Mouse (Mus musculus) forebrain, embryonic 16.5 days (tissue): ENCODE data around the gene Tmem205. TPM values are rescaled to one million over a fixed set of nuclear protein-coding genes. Genes with fewer than 3 reads are reported as not detected.

Source experiments
- ATAC-seq: fragments of 200-750 bp; cut with Nextera tagmentation; 2 replicates; pipeline ENCODE4 v1.8.0; 2017; ENCODE audit warnings: mild to moderate bottlenecking, moderate library complexity
- H3K27ac ChIP-seq: fragments of 300-500 bp; sonication (generic); 2 replicates; pipeline ENCODE4 v1.5.1; 2014; ENCODE audit warnings: low read length, control low read depth
- H3K27me3 ChIP-seq: fragments of 300-500 bp; sonication (generic); replicated peaks from 2 replicates; pipeline ENCODE4 v1.6.1; 2014; ENCODE audit warnings: low read length; ENCODE audit not compliant: control insufficient read depth, insufficient read depth
- H3K36me3 ChIP-seq: fragments of 300-500 bp; sonication (generic); 2 replicates; pipeline ENCODE4 v1.6.1; 2014; ENCODE audit not compliant: control insufficient read depth, insufficient read depth
- H3K4me1 ChIP-seq: fragments of 300-500 bp; sonication (generic); replicated peaks from 2 replicates; pipeline ENCODE4 v1.6.1; 2014; ENCODE audit warnings: low read length; ENCODE audit not compliant: control insufficient read depth, insufficient read depth
- H3K4me2 ChIP-seq: fragments of 300-500 bp; sonication (generic); 2 replicates; pipeline ENCODE4 v1.6.1; 2014; ENCODE audit warnings: mild to moderate bottlenecking, low read length, control low read depth
- H3K4me3 ChIP-seq: fragments of 300-500 bp; sonication (generic); replicated peaks from 2 replicates; pipeline ENCODE4 v1.5.1; 2014; ENCODE audit warnings: mild to moderate bottlenecking, low read length, control low read depth
- H3K9ac ChIP-seq: fragments of 300-500 bp; sonication (generic); replicated peaks from 2 replicates; pipeline ENCODE4 v1.6.1; 2014; ENCODE audit warnings: low read depth, low read length, control low read depth
- H3K9me3 ChIP-seq: fragments of 300-500 bp; sonication (generic); 2 replicates; pipeline ENCODE4 v1.6.1; 2016; ENCODE audit warnings: low read length; ENCODE audit not compliant: control insufficient read depth
- WGBS: fragments of 180-500 bp; shearing (Covaris S2); extraction: QIAGEN DNeasy Blood & Tissue Kit; methylation state at CpG from one replicate; pipeline ENCODE4 v1.1.7; 2014; 5-methylcytosine and 5-hydroxymethylcytosine counted together
- polyA plus RNA-seq: library from polyadenylated mRNA; unstranded; fragments of >200 nt; fragmentation: Nextera tagmentation; extraction: Ambion mirVana; gene quantifications from 2 replicates; pipeline ENCODE4 v1.2.1, GENCODE M21; 2015

Tmem205 gene
- polyA plus RNA-seq, 1 experiment from 2014 or later: 54.8 TPM

GRCm38 (mm10) chr9:21925034-21925433 is 2.3 kb downstream of the Tmem205 start:
- no peak for ATAC-seq
- Histone ChIP-seq H3K27me3 (no peaks in the 10 kb centered on the region), H3K9ac (no peak overlapping the region), H3K27ac (no peak overlapping the region), H3K4me2 (no peak overlapping the region), H3K4me3 (no peak overlapping the region), H3K4me1 (peaks cover 14% of the 10 kb centered on the region), H3K36me3 (no peaks in the 10 kb centered on the region), H3K9me3 (no peaks in the 10 kb centered on the region)
- WGBS: 87% methylated on average over 3 of the region's 3 CpGs

- no peaks in the 10 kb centered on the region for H3K9me3 ChIP-seq
- H3K27me3 ChIP-seq: no peaks in the 10 kb centered on the region
- WGBS: 72% methylated on average over 6 of the region's 6 CpGs
- ATAC-seq: no peak
- no peak overlapping the region for H3K4me2 ChIP-seq
- no peaks in the 10 kb centered on the region for H3K36me3 ChIP-seq
- H3K9ac ChIP-seq: no peak overlapping the region
- H3K4me1 ChIP-seq: peaks cover 14% of the 10 kb centered on the region
- H3K4me3 ChIP-seq: no peak overlapping the region
- H3K27ac ChIP-seq: no peak overlapping the region
Measured at GRCm38 (mm10) chr9:21924099-21924493, 3.3 kb downstream of the Tmem205 start.

- no peak overlapping the region for H3K4me2 ChIP-seq
- no peaks in the 10 kb centered on the region for H3K27me3 ChIP-seq
- H3K9ac ChIP-seq: no peak overlapping the region
- WGBS: 72% methylated on average over 3 of the region's 3 CpGs
- H3K36me3 ChIP-seq: no peaks in the 10 kb centered on the region
- H3K9me3 ChIP-seq: no peaks in the 10 kb centered on the region
- no peak for ATAC-seq
- H3K4me1 ChIP-seq: peaks cover 14% of the 10 kb centered on the region
- no peak overlapping the region for H3K4me3 ChIP-seq
- H3K27ac ChIP-seq: no peak overlapping the region
Measured at GRCm38 (mm10) chr9:21923490-21924098, 3.8 kb downstream of the Tmem205 start.

- peaks cover 17% of the 10 kb centered on the region for H3K4me1 ChIP-seq
- no peaks in the 10 kb centered on the region for H3K27me3 ChIP-seq
- H3K36me3 ChIP-seq: no peaks in the 10 kb centered on the region
- H3K4me2 ChIP-seq: no peak overlapping the region
- ATAC-seq: no peak
- H3K9me3 ChIP-seq: no peaks in the 10 kb centered on the region
- WGBS: 81% methylated on average over 4 of the region's 4 CpGs
- H3K9ac ChIP-seq: no peak overlapping the region
- no peak overlapping the region for H3K27ac ChIP-seq
- no peak overlapping the region for H3K4me3 ChIP-seq
Measured at GRCm38 (mm10) chr9:21923036-21923435, 4.3 kb downstream of the Tmem205 start.

GRCm38 (mm10) chr9:21918692-21919384 is 8.5 kb downstream of the Tmem205 start:
- no peaks in the 10 kb centered on the region for H3K27me3 ChIP-seq
- peak overlapping the region; percentile 57 for H3K4me3 ChIP-seq
- 19% methylated on average over 5 of the region's 5 CpGs for WGBS
- no peaks in the 10 kb centered on the region for H3K36me3 ChIP-seq
- no peaks in the 10 kb centered on the region for H3K9me3 ChIP-seq
- ATAC-seq: no peak
- peak overlapping the region; percentile 81 for H3K4me2 ChIP-seq
- peaks cover 11% of the 10 kb centered on the region for H3K4me1 ChIP-seq
- H3K27ac ChIP-seq: peak overlapping the region; percentile 91; the same call in 1 of the 2 replicates
- H3K9ac ChIP-seq: no peak overlapping the region

GRCm38 (mm10) chr9:21918035-21918592 is 9.2 kb downstream of the Tmem205 start, which contains the start of gene Rab3d:
Gene Rab3d, minus strand, starts transcription at chr9:21918192.
- peaks cover 11% of the 10 kb centered on the region for H3K4me1 ChIP-seq
- H3K36me3 ChIP-seq: 0 out of 2 replicates have a peak, but pooled peaks cover 2% of the 10 kb centered on the region
- H3K9ac ChIP-seq: peak within 1 kb of the TSS; percentile 79
- H3K4me3 ChIP-seq: peak within 1 kb of the TSS; percentile 57
- H3K27ac ChIP-seq: peak within 1 kb of the TSS; percentile 91
- peak within 1 kb of the TSS; percentile 81 for H3K4me2 ChIP-seq
- no peaks in the 10 kb centered on the region for H3K27me3 ChIP-seq
- under 1% methylated on average over 36 of the region's 36 CpGs for WGBS
- H3K9me3 ChIP-seq: no peaks in the 10 kb centered on the region
- peak; percentile 90 for ATAC-seq

GRCm38 (mm10) chr9:21917493-21918034 is 9.8 kb downstream of the Tmem205 start:
- 1% methylated on average over 35 of the region's 35 CpGs for WGBS
- Histone ChIP-seq H3K9me3 (no peaks in the 10 kb centered on the region), H3K36me3 (0 out of 2 replicates have a peak, but pooled peaks cover 2% of the 10 kb centered on the region), H3K4me2 (peak overlapping the region; percentile 81), H3K9ac (peak overlapping the region; percentile 79), H3K4me3 (peak overlapping the region; percentile 57), H3K27ac (peak overlapping the region; percentile 91), H3K4me1 (peaks cover 11% of the 10 kb centered on the region), H3K27me3 (no peaks in the 10 kb centered on the region)
- ATAC-seq: peak; percentile 86

GRCm38 (mm10) chr9:21916851-21917492 is 10.4 kb downstream of the Tmem205 start:
- Histone ChIP-seq H3K27ac (peak overlapping the region; percentile 91), H3K9ac (peak overlapping the region; percentile 79), H3K4me2 (peak overlapping the region; percentile 81), H3K9me3 (no peaks in the 10 kb centered on the region), H3K36me3 (0 out of 2 replicates have a peak, but pooled peaks cover 2% of the 10 kb centered on the region), H3K27me3 (no peaks in the 10 kb centered on the region), H3K4me1 (peaks cover 11% of the 10 kb centered on the region), H3K4me3 (peak overlapping the region; percentile 57)
- WGBS: 63% methylated on average over 3 of the region's 3 CpGs
- no peak for ATAC-seq
